Mouse (Mus musculus) cerebral cortex, adult 2 months (tissue): ENCODE data around the gene Cd180.

Experiments used
- WGBS: fragments of 180-500 bp; shearing (Covaris S2); methylation state at CpG from one replicate; pipeline ENCODE4 v1.1.7; 2018; 5-methylcytosine and 5-hydroxymethylcytosine counted together

Gene Cd180

DNA sequence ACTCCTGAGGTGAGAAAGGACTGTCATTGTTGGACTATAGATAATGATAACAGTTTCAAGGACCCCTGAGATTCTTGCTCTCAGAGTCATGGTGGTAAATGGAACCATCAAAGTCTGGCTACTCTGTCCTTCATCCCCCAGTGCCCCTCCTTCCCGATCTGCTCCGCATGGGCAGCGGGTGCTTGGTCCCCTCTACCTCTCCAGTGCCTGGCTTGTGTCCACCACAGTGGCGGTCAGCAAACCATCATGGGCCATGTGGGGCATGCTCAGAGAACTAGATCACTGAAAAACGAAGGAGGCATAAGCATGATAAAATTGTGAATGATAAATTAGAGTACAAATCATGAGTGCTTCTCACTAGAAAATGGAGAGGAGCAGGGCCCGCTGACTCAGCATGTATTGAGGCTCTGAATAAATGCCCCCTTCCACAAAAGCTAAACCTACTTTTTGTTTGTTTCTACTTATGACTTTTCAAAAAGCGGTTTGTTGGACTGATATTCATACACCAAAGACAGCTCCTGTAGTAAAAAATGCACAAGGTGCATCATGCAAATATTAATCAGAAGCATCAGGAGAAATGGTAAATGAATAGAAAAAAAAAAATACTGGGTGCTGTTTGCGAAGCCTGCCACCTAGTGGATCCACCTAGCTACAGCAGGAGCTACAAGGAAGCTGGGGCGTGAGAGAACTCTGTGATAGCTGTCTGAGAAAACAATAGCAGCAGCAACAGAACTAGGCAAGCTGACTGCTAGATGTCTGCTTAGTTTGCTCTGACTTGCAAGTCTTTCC lies 51.3 kb downstream of the Cd180 start:
- WGBS: 63% methylated on average over 9 of the region's 9 CpGs

DNA sequence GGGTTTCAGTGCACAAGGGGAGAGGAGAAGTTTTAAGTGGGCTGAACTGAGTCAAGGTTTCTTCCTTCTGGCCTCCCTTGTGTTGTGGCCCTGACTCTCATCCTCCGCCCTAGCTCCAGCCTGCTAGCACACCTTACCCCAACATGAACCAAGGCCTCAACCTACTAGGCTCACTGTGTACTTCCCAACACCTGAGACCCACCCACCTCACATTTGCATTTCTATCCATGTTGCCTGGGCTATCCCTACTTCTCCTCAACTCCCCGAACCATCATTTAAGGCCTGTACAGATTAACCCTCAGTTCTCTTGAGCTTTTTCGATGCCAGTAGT lies 51.9 kb downstream of the Cd180 start:
- 70% methylated on average over 3 of the region's 3 CpGs for WGBS

DNA sequence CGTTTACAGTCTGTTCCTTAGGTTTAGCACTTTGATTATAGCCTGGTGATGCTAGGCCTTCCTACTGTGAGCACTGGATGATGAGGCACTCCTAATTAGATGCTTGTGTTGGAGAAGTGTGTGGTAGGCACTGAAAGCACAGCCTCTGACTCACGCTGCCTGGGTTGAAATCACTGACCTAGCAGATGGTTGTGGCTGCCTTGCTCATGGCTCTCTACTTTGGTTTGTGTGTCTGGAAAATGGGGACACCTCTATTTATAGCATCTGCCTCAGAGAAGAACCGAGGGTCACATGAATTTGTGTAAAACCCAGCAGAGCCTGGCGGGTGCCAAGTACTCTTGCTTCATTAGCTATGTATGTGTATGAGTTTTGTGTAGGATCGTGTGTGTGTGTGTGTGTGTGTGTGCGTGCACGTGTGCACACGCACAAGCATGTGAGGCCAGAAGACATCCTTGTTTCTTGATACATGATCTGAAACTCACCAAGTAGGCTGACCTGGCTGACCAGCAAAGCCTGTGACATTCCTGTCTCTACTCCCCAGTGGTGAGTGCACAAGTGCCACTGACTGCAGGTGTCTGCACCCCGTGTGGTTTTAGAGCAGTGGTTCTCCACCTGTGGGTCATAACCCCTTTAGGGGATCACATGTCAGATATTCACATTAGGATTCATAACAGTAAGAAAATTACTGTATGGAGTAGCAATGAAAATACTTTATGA lies 52.4 kb downstream of the Cd180 start:
- 52% methylated on average over 9 of the region's 9 CpGs for WGBS

DNA sequence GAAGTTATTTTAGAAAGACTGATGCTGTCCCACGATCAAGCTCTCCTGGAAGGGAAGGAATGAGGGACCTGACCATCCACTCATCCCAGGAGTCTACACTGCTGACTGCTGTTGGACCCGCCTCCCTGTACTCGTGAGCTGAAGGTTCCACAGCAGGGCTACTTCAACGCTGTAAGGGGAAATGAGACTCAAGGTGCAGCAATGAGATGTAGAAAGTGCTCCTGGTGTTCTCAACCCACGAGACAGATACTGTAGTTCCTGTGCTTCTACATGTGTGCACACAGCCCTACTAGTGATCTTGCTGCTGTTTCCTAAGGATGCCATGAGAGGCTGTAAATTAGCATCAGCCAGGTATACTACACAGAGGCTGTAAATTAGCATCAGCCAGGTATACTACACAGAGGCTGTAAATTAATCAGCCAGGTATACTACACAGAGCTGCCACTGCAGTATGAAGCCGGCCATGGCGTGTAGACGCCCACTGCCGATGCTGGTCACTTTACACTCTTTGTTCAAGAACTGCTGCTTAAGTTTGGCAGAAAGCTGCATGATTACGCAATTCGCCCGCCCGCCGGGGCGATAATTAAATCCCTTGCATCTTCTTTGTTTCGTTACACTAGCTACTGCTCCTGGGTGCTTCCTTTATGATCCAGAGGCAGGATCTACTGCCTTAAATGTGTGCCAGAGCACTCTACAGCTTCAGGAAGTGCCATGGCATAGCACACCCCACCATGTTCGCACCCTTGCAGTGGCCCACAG lies 53.6 kb downstream of the Cd180 start:
- 48% methylated on average over 17 of the region's 17 CpGs for WGBS

DNA sequence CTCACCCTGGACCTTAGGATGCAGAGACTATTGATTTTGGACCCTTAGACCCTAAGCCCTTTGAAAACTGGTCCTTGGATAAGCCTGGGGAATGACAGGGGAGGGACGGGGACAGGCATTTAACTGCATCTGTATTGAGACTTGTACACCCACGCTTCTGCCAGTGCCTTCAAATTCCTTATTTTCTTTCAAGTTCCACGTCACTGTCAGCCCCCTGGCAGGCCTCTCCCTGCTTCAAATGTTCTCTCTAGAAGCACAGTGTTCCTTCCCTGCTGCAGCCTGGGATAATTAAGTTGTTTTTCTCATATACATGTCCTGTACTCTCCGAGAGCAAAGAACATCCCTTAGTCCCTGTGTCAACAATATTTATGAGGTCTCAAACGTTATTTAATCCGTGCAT lies 55.8 kb downstream of the Cd180 start:
- 55% methylated on average over 6 of the region's 6 CpGs for WGBS

DNA sequence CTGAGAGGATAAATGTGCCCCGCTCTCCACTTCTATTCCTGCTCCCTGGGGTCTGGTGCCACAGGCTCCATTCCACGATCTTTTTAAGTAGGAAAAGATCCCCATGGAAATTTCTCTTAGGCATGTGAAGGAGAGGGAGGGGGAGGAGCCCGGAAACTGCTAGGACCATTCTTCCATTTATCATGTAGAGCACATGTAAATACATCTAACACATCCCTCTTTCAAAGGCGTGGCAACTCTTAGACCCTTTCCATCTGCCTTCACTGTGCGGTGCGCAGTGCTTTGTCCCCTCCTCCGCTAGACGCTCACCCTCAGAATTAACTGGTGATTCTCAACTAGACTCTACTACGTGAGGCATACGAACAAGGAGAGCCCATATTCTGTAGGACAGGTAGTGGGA lies 56.5 kb downstream of the Cd180 start:
- 85% methylated on average over 10 of the region's 10 CpGs for WGBS

DNA sequence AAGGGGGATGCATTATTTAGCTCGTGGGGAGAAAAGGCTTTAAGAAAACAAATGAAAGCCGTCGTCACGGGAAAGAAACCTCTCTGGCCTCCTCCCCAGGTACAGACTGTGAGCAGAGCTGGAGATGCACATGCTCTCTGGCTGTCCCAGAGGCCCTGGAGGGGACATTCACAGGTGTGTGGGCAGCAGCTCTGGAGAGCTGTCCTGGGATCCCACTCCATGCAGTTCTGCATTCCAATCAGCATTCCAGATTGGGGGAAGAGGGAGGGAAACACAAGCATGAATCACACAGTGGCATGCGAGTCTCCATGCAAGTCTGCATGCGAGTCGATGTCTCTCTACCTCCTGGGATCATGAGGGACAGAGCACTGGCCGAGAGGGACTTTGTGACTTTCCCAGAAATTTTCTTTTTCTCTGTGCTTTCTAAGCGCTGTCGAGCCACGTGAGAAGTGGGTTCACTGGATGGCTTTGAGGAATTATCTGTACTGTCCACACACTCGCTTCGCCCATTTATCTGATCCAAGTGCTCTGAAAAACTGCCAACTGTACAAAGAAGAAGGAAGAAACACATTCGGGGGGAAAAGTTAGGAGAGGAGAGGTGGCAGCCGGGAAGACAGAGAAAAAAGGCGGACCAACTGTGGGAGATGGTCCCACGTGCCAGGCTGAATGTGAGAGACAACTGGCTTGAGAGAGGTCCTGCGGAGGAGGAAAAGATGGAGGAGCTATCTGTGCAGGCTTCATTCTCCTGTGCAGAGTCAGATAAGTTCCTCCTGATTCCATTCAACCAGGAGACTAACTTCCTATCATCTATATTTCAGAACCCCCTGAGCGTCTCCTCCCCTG lies 60.6 kb downstream of the Cd180 start:
- 82% methylated on average over 19 of the region's 19 CpGs for WGBS

DNA sequence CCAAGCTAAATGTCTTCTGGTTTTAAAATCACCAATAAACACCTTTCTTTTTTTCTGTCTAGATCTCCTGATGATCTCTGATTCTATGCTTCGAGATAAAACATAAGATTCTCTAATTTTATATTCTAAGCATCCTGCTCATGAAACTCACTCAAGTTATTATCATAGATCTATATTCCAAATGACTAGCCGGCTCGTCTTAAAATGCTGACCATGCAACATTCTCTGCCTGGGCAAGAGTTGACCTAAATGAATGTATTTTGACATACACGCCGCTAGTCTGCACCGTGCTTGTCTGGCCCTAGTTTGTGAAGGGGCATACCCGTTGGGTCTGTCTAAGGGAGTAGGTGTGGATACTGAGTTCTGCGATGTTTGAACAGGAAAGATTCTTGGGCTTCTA lies 61.8 kb downstream of the Cd180 start:
- 77% methylated on average over 8 of the region's 8 CpGs for WGBS

DNA sequence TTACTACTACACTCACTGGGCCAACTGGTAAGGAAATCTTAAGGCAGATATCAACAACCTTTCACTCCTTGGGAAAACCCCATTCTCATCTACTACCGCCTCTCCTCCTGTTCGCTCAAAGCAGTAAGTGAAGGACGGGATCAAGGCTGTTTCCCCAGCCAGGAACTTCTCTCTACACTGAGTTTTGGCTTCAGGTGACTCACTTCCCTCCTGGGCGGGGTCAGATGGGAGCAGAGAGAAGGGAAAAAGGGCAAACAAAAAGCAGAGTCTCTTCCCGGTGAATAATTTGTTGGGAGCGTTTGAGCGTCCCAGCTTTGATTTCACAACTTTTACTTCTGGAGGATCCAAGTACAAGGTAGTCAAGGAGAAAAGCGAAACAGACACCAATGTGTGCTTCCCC lies 62.7 kb downstream of the Cd180 start:
- 87% methylated on average over 8 of the region's 8 CpGs for WGBS

DNA sequence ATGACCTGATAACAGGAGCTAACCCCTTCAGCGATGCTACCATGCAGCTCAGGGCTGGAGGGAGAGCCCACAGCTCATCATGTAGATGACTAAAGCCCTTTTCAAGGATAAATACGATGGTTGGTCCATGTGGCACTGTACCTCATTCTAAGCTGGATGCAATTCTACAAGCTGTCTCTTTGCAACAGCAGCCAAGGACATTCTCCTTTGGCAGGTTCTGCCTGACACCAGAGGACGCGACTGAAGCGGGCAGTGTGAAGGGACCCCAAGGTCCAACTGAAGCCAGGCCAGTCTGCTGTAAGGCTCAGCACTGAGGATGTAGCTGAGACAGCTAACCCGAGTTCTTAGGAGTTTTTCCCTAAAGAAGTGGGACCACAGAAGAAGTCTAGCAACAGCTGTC lies 64.7 kb downstream of the Cd180 start:
- 93% methylated on average over 6 of the region's 6 CpGs for WGBS

DNA sequence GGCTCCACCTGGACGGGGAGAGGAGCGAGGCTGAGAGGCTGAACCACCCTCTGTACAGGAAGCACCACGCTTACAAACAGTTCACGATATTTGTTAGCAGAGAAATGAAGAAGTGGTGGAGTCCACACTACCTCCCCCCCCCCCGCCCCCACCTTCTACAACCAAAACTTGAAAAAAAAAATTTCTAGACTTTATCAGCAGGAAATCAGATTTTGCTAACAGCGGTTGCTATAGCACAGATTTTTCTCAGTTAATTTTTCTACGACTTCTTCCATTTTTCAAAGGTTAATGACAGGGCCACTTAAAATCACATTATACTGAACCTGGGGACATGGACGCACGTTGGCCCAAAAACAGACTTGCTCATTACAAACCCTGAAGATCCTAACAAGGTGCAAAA lies 68.1 kb downstream of the Cd180 start:
- 93% methylated on average over 9 of the region's 9 CpGs for WGBS

DNA sequence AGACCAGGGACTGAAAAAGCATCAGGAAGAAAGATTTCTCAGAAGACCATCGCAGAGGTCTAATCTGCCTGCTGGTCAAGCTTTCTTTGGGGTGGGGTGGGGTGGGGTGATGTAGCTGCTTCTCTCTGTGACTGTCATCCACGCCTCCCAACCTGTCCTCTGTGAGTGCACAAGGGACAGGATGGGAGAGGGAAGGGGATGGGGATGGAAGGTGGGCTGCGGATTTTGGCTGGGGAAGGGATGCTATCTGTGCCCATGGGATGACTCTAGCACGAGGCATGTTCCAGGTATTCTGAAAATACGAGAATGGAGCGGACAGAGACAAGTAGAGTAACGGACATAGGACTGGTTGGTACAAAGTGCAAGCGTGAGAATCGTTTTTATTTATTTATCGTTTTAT lies 68.8 kb downstream of the Cd180 start:
- 95% methylated on average over 10 of the region's 10 CpGs for WGBS

DNA sequence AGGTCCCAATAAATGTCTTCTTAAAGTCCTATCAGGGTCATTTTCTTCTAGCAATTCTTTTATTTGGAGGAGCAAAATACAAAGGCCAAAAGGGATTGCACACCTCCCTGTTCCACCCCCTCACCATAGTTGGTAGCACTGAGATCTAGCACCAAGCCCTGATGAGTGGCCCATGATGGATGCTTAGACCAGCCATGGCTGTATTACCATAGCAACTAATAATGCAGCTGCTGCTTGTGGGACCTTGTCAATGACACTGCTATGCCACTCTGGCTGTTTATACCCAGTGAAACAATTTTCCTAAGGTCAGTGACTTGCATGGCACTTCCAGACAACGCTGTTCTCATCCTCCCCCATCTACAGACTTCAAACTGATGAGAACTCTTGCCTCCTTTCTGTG lies 70.9 kb downstream of the Cd180 start:
- WGBS: 89% methylated on average over 1 of the region's 1 CpGs

DNA sequence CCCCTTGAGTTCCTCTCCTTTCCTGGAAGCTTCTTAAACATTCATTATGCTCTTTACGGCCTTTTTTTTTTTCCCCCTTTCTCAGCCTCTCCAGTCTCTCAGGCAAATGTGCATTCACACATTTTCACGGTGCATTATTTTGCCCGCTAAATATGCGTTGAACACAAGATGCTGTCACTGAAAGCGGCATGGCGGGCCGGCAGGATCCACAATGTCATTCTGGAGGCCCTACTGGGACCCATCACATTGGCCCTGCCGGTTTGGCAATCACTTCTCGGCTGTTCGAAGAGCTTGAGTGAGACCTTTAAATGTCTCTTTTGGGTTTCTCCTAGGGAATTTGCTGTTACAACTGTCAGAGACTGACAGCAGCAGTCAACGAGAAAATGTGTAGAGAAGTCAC lies 71.9 kb downstream of the Cd180 start:
- WGBS: 75% methylated on average over 11 of the region's 11 CpGs

DNA sequence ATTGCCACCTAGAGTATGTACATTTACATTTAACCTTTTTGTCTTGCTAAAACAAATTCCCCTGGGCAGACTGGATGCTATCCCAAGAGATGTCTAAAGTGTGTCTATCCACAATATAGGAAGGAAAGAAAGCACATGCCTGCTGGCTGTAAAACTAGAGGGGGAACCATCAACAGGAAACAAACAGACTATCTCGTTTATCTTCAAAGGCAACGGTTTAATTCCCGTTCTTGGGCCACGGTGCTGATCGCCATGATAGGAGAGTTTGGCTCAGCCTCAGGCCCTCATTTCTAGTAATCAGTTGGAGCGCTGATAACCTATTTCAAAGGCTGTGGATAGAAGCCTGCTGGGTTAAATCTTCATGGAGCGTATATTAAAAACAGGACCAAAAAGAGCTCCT lies 73.8 kb downstream of the Cd180 start:
- 81% methylated on average over 7 of the region's 7 CpGs for WGBS

DNA sequence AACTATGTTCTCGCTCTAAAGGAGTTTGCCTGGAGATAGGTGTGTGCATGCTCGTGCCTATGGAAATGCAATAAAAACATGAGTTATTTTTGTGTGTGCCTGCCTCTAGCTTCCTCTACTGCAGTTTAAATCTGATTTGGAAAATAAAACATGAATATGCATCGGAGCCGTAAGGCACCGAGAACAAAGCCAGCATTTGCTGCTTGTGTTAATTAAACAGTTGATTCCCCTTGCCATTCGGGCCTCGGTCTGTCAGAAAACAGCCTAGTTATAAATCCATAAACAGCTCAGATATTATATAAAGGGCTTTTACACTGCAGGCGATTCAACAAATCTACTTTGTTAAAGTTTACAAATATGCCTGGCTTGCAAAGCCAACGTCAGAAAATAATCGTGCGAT lies 75.2 kb downstream of the Cd180 start:
- WGBS: 57% methylated on average over 11 of the region's 11 CpGs

DNA sequence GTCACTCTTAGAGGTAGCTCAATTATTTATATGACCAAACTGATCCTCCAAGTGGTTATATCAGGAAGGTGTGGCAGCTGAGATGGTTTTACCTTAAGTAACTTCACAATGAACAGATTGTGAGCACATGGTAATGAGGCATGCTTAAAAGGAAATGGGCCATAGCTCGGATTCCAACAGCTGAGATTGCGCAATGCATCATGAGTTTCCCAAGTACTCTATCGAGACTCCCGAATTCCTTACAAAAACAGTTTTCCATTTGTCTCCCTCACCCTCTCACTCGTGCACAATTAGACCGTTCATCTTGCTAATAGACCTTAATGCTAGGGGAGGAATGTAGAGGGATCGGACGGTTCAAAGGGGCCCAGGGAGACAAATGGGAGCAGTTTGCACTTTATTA lies 76.8 kb downstream of the Cd180 start:
- WGBS: 68% methylated on average over 8 of the region's 8 CpGs

DNA sequence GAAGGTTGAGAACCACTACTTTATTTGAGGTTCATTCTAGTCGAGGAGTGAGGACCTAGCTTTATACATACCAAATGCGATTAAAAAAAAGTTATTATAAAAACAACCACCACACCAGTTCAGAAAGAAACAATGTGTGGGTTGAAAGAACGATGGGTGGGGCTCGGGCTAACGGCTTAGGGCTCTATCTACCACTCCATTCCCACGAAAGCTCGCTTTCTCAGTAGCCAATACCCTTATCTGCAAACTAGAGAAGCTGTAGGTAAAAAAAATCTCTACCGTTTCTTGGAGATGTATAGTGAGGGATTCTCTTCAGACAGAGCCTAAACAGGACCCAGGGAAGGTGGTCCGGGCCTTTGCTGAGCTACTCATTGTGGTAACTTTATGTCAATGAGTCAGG lies 79.8 kb downstream of the Cd180 start:
- 89% methylated on average over 9 of the region's 9 CpGs for WGBS

DNA sequence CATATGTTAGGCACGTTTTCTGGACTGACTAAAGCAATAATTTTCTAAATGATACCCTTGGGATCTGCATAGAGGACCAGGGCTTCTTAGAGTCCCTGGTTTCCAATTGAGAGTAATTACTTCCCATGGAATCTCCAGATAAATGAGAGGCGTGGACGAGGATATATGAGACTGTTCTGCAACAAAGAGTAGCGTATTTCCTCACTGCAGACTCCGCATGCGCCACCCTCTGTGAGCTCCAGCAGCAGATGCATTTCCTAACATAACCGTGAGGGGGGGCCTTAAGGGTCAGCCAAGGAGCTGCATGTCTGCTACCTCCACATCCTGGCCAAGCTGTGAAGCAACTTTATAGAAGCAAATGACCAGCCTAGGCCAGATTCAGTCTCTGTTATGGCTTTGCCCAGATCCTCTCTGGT lies 81.4 kb downstream of the Cd180 start:
- 66% methylated on average over 7 of the region's 7 CpGs for WGBS

DNA sequence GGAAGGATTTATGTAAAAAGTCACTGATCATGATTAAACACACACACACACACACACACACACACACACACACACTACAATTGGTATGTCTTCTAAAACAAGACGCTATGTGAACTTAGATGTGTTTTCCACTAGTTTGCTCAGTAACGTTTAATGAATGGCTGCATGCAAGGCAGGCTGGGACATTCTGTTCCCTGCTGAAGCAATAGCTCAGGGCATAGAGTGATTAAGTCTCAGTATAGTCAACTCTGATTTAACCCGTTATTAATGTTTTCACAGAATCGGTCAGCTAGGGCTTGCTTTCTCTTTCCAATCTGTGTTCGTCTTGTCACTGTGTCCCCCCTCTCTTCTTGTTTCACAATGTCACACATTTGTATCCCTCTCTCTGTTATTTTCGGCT lies 82.1 kb downstream of the Cd180 start:
- 85% methylated on average over 6 of the region's 6 CpGs for WGBS

DNA sequence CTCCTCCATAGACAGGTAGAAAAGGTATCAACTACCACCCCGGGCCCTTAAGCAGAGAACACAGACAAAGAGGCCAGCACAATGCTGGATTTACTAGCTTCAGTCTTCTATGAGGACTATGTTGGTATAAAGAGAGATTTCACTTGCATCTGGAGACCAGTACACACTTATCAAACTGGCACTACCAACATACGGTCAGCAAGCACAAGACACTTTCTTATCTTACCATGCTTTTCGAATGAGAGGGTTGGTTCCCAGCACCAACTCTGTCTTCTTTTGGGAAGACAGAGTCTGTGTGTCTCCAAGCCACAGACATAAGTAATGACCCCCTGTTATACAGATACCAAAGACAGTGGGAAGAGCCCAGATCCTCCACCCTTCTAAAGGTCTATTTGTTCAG lies 85.5 kb downstream of the Cd180 start:
- WGBS: 97% methylated on average over 3 of the region's 3 CpGs

DNA sequence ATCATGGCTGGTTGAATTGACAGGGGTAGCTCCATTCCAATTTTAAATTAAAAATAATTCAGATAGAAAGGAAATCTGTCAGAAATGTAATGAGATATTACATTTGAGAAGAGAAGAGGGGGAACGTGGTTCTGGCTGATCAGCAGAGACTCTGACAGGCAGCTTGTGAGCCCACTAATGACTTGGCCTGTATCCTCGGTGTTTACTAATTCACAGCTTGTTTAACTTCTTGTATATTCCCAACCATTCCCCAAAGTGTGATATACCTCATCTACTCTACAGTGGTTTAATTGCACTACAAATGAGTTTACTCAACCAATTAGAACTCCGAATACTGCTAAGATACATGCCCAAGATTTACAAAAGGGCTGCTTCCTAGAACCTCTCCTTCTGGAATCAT lies 85.9 kb downstream of the Cd180 start:
- WGBS: 74% methylated on average over 3 of the region's 3 CpGs
